Mouse (Mus musculus) 3T3-L1 (cell line): ENCODE data around the gene Endog.
"Not testable (repeated sequence)": the region's sequence is repeated elsewhere in the genome, so short reads cannot be mapped to it uniquely, and the experiment has no call there.

Experiments
- DNase-seq: peaks from one replicate; pipeline ENCODE4 v3.0.0-alpha.2; 2015; ENCODE audit warnings: low read depth, low spot score

Gene Endog

DNA sequence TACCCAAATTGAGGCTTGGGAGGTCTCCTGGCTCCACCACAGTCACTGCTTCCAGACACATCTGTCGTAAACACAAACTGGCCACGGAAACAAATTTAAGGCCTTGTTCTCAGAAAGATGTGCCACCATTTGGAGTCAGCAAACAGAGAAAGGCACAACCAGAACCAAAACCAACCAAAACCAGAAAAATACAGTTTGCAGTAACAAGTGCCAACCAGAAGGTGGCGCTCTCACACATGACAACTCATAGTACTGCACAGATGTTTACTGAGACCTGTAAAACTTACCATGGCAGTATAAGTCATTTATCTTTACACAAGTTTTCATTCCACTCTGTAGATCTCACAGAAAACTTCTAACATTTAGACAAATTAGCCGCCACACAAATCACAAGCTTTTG lies 4.6 kb upstream of the Endog start:
- DNase-seq, result peak; percentile 35

GRCm38 (mm10) chr2:30171997-30172382 lies 697 bp downstream of the Endog start:
- no peak for DNase-seq

- peak; percentile 46 for DNase-seq
Measured at GRCm38 (mm10) chr2:30173541-30174240, 2.4 kb downstream of the Endog start.

GRCm38 (mm10) chr2:30175897-30176296 lies 4.6 kb downstream of the Endog start:
- DNase-seq, result no peak

DNA sequence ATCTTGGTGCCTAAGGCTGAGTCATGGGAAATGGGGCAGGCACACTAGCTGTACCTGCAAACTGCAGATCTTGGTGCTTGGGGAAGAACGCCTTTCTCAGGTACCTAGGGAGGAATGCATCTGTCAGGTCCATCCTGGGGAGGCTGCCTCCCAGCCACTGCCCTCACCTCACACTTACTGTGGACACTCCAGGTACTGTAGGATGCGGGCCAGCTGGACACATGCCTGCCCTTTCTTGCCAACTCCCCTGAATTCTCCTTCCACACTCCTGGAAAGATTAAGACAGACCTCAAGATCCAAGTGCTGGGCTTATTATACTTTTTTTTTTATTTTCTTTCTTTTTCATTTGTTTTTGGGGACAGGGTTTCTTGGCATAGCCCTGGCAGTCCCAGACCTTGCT lies 5.3 kb downstream of the Endog start:
- DNase-seq, result no peak

DNA sequence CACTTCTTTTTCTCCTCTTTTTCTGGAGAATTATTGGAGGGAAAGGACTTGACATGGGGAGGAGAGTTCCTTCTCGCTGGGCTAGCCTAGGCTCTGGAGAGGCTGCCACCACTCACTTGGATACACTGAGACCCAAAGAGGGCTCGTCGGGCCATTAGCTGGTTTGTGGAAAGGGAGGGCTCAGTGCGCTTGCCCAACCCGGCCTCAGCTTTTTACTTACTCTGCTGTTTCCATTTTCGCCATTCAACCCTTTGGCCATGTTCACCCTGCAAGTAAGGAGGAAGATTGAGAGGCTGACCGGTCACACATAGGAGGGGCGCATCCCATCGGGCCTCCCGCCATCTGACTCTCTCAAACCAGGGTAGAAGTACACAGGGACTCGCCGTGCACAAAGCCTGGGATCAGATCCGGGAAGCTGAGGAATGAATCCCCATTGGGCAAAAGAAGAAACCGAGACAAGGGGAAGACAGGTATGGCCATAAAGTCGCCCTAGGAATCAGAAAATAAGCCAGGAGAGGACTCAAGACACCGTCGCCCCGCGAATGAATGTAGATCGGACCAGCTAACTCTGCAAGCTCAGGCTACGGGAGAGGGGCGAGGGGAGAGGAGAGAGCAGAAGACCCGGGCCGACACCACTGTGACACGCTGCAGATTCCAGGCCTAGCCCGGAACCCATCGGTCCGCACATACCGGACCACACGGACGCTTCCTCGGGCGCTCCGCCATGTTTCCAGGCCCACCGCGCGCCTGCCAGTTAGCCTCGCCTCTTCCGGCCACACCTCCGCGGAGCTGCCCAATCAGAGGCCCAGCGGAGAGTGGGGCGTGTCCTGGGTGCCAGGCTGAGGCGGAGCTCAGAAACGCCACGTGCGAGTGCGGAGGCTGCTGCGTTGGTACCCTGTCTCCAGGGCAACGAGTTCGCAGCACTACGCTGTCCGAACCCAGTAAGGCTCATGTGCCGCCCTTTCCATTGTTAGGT lies 6.7 kb downstream of the Endog start, which contains the start of gene Spout1:
Spout1 (minus strand) TSS at position 760 of the 976 bp plus-strand sequence.
- peak; percentile 94 for DNase-seq

DNA sequence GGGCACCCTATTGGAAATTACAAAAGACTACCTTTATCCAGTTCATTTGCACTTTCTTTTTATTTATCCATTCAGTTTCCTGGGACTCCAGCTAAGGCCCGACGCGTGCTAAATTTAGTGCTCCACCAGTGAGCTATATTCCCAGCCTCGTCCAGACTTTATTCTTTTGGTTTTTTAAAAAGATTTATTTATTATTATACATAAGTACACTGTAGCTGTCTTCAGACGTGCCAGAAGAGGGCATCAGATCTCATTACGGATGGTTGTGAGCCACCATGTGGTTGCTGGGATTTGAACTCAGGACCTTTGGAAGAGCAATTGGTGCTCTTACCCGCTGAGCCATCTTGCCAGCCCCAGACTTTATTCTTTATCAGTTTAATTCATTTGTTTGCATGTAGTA lies 7.4 kb downstream of the Endog start:
- not testable (repeated sequence) for DNase-seq

DNA sequence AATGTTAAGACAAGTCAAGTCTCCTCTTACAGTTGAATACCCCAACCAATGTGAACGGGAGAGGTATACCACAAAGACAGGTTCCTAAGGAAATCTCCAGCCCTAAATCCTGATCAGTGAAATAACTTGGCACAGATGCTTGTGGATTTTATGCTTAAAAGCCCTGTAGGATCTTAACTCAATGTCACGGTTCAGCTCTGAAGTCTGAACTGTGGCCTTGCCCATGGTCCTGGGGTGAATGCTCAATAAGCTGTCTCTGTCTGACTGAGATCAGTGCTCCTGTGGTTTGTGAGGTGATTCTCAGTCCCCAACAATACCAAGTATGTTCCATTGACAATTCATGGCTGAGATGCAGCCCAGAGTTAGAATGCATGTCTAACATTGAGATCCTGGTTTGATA lies 11.1 kb downstream of the Endog start:
- DNase-seq, result no peak

GRCm38 (mm10) chr2:30183721-30184120 lies 12.4 kb downstream of the Endog start:
- DNase-seq, result no peak

DNA sequence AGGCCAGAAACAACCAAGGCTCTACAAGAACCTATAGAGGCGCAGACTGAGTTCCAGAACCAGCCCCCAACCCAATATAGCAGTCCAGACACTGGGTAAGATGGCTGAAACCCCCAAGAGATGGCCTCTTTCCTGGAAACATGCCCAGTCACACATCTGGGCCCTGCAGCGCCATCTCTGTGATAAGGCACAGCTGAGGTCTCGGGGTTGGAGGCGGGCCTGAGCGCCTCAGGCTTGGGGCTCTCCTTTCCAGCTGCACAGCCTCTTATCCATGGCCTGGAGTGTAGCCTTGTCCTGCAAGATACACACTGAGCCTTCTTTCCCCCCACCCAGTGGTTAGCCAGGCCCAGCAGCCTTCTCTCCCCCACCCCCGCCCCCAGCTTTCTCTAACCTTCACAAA lies 14.0 kb downstream of the Endog start:
- no peak for DNase-seq

GRCm38 (mm10) chr2:30185681-30186080 lies 14.4 kb downstream of the Endog start:
- DNase-seq, result no peak

GRCm38 (mm10) chr2:30191790-30192580 lies 20.7 kb downstream of the Endog start:
- no peak for DNase-seq

DNA sequence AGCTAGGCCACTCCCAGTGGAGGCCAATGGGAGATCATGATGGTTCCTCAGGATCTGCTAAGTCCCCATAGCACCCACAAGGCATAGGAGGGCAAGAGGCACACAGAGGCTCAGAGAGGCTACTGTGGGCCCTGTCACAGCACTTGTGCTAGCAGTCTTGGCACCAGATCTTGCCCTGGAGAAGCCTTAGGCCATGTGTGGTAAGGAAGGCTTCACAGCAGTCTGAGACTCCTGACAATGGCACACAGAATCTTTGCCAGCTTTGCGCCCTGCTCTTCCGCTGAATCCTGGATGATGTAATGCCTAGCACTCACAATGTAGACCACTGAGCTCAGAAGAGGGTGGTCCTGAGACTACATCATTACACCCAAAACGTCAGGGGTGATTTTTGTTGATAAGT lies 23.4 kb downstream of the Endog start:
- DNase-seq, result no peak

- no peak for DNase-seq
Measured at GRCm38 (mm10) chr2:30198021-30198420, 26.7 kb downstream of the Endog start.

DNA sequence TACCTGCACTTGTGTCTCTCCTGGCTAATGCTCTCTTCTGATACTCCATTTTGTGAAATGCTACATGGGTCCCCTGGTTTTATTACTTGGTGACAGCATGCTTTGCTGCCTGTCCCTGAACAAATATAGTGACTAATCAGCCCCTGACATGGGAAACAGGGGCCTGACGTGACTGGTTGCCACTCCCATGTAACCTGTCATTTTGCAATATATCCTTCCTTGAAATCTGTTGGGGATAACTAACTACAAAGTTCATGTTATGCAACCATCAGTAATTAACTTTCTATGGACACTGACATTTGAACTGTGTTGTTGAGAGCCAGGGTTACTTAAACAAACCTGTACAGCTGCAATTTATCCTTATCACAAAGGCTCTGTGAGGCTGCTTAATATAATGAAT lies 28.7 kb downstream of the Endog start:
- no peak for DNase-seq

DNA sequence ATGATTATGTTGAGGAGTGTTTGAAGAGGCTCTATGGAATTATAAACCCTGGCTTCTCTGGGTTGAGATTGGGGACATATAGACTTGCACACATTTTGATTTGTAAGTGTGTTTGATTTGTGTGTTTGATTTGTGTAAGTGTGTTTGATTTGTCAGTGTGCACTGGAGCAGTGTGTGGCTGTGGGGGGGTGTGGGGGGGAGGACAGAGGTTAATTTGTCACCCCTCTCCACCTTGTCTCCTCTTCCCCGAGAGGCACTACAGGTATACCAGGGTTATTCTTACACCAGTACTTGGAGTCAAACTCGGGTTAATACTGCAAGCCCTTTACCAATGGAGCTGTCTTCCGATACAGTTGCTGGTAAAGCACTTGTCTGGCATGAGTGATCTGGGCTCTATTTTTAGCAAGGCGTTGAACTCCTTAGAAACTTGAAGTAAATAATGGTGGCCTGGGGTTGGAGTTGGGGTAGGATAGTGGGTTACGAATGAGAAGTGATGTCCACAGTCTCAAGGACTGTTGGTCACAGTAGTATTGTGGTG lies 29.2 kb downstream of the Endog start:
- DNase-seq, result no peak

- peak; percentile 55 for DNase-seq
Measured at GRCm38 (mm10) chr2:30203439-30203838, 32.1 kb downstream of the Endog start.

DNA sequence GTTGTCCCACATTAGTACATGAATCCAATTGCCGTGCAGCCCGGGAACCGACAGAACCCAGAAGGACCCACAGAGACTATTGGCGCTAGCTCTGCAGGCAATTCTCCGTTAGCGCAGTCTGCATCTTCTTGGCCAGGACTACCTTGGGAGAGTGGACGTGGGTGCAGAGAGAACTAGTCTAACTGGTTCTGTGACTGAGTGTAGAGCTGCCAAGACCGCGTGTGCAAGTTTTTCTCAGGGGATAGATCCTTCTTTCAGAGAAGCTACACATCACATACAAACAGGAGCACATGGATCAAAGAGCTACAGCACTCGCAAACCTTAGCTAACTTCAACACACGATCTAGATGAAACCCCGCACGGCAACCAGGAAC lies 33.9 kb downstream of the Endog start:
- no peak for DNase-seq

DNA sequence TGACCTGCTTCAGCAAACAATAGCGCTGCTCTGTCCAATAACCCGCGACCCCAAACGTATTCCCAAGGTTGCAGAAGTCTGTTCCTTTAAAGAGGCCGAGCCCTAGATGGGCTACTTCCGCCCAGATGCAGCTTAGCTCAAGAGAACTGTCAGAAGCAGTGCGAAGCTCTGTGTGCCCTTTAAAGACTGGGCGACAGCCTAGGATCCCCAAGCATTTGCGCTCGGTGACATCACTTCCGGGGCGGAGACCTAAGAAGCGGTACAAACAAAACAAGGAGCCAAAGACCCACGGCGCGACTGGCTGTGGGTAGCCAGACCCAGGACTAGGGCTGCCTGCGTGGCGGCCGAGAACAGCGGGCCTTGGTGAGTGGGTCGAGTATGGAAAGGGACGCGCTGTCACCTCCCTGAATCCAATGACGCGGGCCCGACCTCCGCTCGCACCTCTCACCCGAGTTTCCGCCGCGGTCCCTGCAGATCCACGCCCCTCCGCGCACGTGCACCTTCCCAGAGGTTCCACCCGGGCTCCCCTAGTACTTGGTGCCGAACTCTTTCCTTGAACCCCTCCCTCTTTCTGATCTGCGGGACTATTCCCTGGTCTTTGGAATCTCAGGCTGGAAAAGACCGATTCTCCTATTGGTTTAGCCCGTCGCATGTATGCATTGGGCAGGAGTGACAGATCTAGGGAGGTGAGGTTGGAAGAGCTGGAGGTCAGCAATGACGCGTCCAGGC lies 34.5 kb downstream of the Endog start, which contains the start of gene Kyat1:
Kyat1 (minus strand) TSS at position 219 of the 729 bp plus-strand sequence.
- DNase-seq, result peak; percentile 94

- no peak for DNase-seq
Measured at GRCm38 (mm10) chr2:30207401-30207800, 36.1 kb downstream of the Endog start.

GRCm38 (mm10) chr2:30207886-30208285 lies 36.6 kb downstream of the Endog start:
- DNase-seq, result no peak
